Mouse (Mus musculus): ENCODE results near the gene Tmem81. TPM values are rescaled to one million over a fixed set of nuclear protein-coding genes. Genes with fewer than 3 reads are reported as not detected.

Tmem81 gene
- polyA plus RNA-seq, 1 experiment: 3.1 TPM

- Histone ChIP-seq H3K36me3 (ENCODE audit: control insufficient read depth, insufficient read depth, low read length) (no peaks in the 10 kb centered on the region), H3K27ac (ENCODE audit: insufficient read depth, low read length) (no peak overlapping the region), H3K4me1 (ENCODE audit: control insufficient read depth, insufficient read depth, insufficient read length) (peaks cover 5% of the 10 kb centered on the region; the same call in 1 of the 2 replicates), H3K27me3 (ENCODE audit: control insufficient read depth, insufficient read depth, low read length) (no peaks in the 10 kb centered on the region), H3K4me3 (ENCODE audit: extremely low read depth, insufficient read depth, insufficient read length) (no peak overlapping the region)
- peak in 1 of 2 experiments; percentile 56 for DNase-seq (ENCODE audit: low read depth in 1 of 2, low spot score in 2 of 2)
- peak; percentile 56; the same call in 1 of the 2 replicates for TF ChIP-seq CTCF (IDR thresholded peaks at IDR 0.05; ENCODE audit: extremely low read depth, insufficient read depth, insufficient read length, insufficient replicate concordance)
- TF ChIP-seq POLR2A (IDR thresholded peaks at IDR 0.05; ENCODE audit: low read depth, low read length): no peak
- 3% methylated on average over 10 of the region's 10 CpGs for WGBS
Observed at GRCm38 (mm10) chr1:132525832-132526231, 19.8 kb downstream of the Tmem81 start.

DNA sequence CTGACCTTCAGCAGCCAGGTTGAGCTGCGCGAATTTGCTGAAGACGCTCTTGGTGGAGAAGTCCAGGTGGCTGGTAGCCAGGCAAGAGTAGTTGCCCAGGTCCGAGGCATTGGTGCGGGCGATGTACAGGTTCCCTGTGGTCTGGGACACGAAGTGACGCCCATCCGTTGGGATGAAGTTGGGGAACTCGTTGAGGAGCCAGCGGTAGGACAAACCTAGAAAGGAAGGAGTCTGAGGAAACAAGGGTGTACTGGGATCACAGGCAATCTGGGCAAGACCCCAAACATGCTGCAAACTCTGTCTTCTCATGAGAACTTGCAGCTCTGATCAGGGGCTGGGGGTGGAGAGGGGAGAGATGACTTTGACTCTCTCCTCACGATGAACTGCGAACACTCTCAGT is 22.0 kb downstream of the Tmem81 start:
- TF ChIP-seq CTCF (IDR thresholded peaks at IDR 0.05; ENCODE audit: extremely low read depth, insufficient read depth, insufficient read length, insufficient replicate concordance) (no peak), POLR2A (IDR thresholded peaks at IDR 0.05; ENCODE audit: low read depth, low read length) (no peak)
- Histone ChIP-seq H3K36me3 (ENCODE audit: control insufficient read depth, insufficient read depth, low read length) (no peaks in the 10 kb centered on the region), H3K27me3 (ENCODE audit: control insufficient read depth, insufficient read depth, low read length) (no peaks in the 10 kb centered on the region), H3K4me3 (ENCODE audit: extremely low read depth, insufficient read depth, insufficient read length) (no peak overlapping the region), H3K4me1 (ENCODE audit: control insufficient read depth, insufficient read depth, insufficient read length) (peaks cover 10% of the 10 kb centered on the region; the same call in 1 of the 2 replicates), H3K27ac (ENCODE audit: insufficient read depth, low read length) (no peak overlapping the region)
- DNase-seq (ENCODE audit: low read depth in 1 of 2, low spot score in 2 of 2): no peak
- WGBS: 90% methylated on average over 13 of the region's 13 CpGs

DNA sequence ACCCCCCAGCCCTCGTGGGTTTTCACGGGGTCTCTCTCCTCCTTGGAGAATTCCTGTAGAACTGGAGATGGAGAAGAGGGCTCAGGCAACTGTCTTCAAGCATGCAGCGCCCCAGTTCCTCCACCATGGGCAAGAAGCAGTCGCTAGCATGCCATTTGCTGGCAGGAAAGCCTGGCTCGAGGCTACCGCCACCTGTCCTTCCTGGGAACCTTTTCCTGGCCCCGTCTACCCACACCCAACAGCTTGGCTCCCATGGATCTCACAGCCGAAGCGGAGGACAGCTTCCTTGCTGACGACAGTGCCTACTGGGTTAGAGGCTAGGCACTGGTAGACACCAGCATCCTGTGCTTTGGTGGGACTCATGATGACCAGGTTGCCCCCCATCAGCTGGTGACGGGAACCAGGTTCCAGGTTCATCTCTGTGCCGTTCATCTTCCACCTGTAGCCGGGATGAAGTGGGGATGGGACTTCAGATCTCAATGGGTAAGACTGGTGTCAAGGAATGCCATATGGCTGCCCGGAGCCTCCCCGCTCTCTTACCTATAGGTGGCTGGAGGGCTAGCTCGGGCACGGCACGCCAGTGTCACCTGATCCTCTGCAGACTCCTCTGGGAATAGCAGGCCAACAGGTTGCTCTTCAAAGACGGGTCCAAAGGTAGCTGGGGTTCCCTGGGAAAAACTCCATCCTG is 22.8 kb downstream of the Tmem81 start:
- Histone ChIP-seq H3K27me3 (ENCODE audit: control insufficient read depth, insufficient read depth, low read length) (no peaks in the 10 kb centered on the region), H3K4me3 (ENCODE audit: extremely low read depth, insufficient read depth, insufficient read length) (no peak overlapping the region), H3K4me1 (ENCODE audit: control insufficient read depth, insufficient read depth, insufficient read length) (peaks cover 17% of the 10 kb centered on the region; the same call in 1 of the 2 replicates), H3K36me3 (ENCODE audit: control insufficient read depth, insufficient read depth, low read length) (no peaks in the 10 kb centered on the region), H3K27ac (ENCODE audit: insufficient read depth, low read length) (no peak overlapping the region)
- DNase-seq (ENCODE audit: low read depth in 1 of 2, low spot score in 2 of 2): no peak
- 87% methylated on average over 19 of the region's 19 CpGs for WGBS
- no peak for TF ChIP-seq POLR2A (IDR thresholded peaks at IDR 0.05; ENCODE audit: low read depth, low read length)
- TF ChIP-seq CTCF (IDR thresholded peaks at IDR 0.05; ENCODE audit: extremely low read depth, insufficient read depth, insufficient read length, insufficient replicate concordance): no peak

GRCm38 (mm10) chr1:132530631-132531191 is 24.7 kb downstream of the Tmem81 start:
- Histone ChIP-seq H3K4me3 (ENCODE audit: extremely low read depth, insufficient read depth, insufficient read length) (no peak overlapping the region), H3K36me3 (ENCODE audit: control insufficient read depth, insufficient read depth, low read length) (no peaks in the 10 kb centered on the region), H3K4me1 (ENCODE audit: control insufficient read depth, insufficient read depth, insufficient read length) (peaks cover 24% of the 10 kb centered on the region; the same call in 1 of the 2 replicates), H3K27me3 (ENCODE audit: control insufficient read depth, insufficient read depth, low read length) (no peaks in the 10 kb centered on the region), H3K27ac (ENCODE audit: insufficient read depth, low read length) (no peak overlapping the region)
- no peak for TF ChIP-seq CTCF (IDR thresholded peaks at IDR 0.05; ENCODE audit: extremely low read depth, insufficient read depth, insufficient read length, insufficient replicate concordance)
- peak in 1 of 2 experiments; percentile 31 for DNase-seq (ENCODE audit: low read depth in 1 of 2, low spot score in 2 of 2)
- WGBS: 12% methylated on average over 5 of the region's 5 CpGs

DNA sequence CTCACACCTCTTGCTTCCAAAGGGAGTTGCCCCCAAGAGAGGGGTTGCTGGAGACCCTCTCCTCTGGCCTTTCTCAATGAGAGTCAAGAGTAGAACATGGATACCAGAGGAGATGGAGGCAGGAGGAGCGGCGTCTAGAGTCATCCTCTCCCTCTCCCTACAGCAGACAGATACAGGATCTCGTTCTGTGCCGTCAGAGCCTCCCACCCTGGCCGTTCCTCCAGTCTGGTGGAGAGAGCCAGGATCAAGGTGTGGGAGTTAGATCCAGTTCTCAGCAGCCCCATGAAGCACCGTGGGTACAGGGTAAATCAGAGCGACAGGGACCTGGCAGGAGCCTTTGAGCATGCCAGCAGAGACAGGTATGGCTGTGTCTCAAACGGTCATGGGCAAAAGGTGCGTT is 26.5 kb downstream of the Tmem81 start:
- 77% methylated on average over 9 of the region's 9 CpGs for WGBS
- TF ChIP-seq CTCF (IDR thresholded peaks at IDR 0.05; ENCODE audit: extremely low read depth, insufficient read depth, insufficient read length, insufficient replicate concordance) (no peak), POLR2A (IDR thresholded peaks at IDR 0.05; ENCODE audit: low read depth, low read length) (no peak)
- Histone ChIP-seq H3K27me3 (ENCODE audit: control insufficient read depth, insufficient read depth, low read length) (no peaks in the 10 kb centered on the region), H3K4me1 (ENCODE audit: control insufficient read depth, insufficient read depth, insufficient read length) (peaks cover 24% of the 10 kb centered on the region; the same call in 1 of the 2 replicates), H3K27ac (ENCODE audit: insufficient read depth, low read length) (no peak overlapping the region), H3K4me3 (ENCODE audit: extremely low read depth, insufficient read depth, insufficient read length) (no peak overlapping the region), H3K36me3 (ENCODE audit: control insufficient read depth, insufficient read depth, low read length) (no peaks in the 10 kb centered on the region)
- DNase-seq (ENCODE audit: low read depth in 1 of 2, low spot score in 2 of 2): no peak

- Histone ChIP-seq H3K27me3 (ENCODE audit: control insufficient read depth, insufficient read depth, low read length) (no peaks in the 10 kb centered on the region), H3K4me3 (ENCODE audit: extremely low read depth, insufficient read depth, insufficient read length) (no peak overlapping the region), H3K36me3 (ENCODE audit: control insufficient read depth, insufficient read depth, low read length) (no peaks in the 10 kb centered on the region), H3K27ac (ENCODE audit: insufficient read depth, low read length) (no peak overlapping the region), H3K4me1 (ENCODE audit: control insufficient read depth, insufficient read depth, insufficient read length) (peaks cover 24% of the 10 kb centered on the region; the same call in 1 of the 2 replicates)
- WGBS: 4% methylated on average over 7 of the region's 8 CpGs
- DNase-seq (ENCODE audit: low read depth in 1 of 2, low spot score in 2 of 2): peak; percentile 53 to 61
- no peak for TF ChIP-seq POLR2A (IDR thresholded peaks at IDR 0.05; ENCODE audit: low read depth, low read length)
- no peak for TF ChIP-seq CTCF (IDR thresholded peaks at IDR 0.05; ENCODE audit: extremely low read depth, insufficient read depth, insufficient read length, insufficient replicate concordance)
Observed at GRCm38 (mm10) chr1:132533840-132534239, 27.8 kb downstream of the Tmem81 start.

GRCm38 (mm10) chr1:132535541-132535940 is 29.5 kb downstream of the Tmem81 start:
- DNase-seq (ENCODE audit: low read depth in 1 of 2, low spot score in 2 of 2): no peak
- Histone ChIP-seq H3K4me3 (ENCODE audit: extremely low read depth, insufficient read depth, insufficient read length) (no peak overlapping the region), H3K27ac (ENCODE audit: insufficient read depth, low read length) (no peak overlapping the region), H3K27me3 (ENCODE audit: control insufficient read depth, insufficient read depth, low read length) (0 out of 2 replicates have a peak, but pooled peaks cover 2% of the 10 kb centered on the region), H3K4me1 (ENCODE audit: control insufficient read depth, insufficient read depth, insufficient read length) (peaks cover 22% of the 10 kb centered on the region; the same call in 1 of the 2 replicates), H3K36me3 (ENCODE audit: control insufficient read depth, insufficient read depth, low read length) (no peaks in the 10 kb centered on the region)
- WGBS: 86% methylated on average over 4 of the region's 4 CpGs
- no peak for TF ChIP-seq CTCF (IDR thresholded peaks at IDR 0.05; ENCODE audit: extremely low read depth, insufficient read depth, insufficient read length, insufficient replicate concordance)
